Mouse (Mus musculus): ENCODE results near the gene Srebf1. TPM values are rescaled to one million over a fixed set of nuclear protein-coding genes. Genes with fewer than 3 reads are reported as not detected.

The Srebf1 gene
- polyA plus RNA-seq, 1 experiment from 2014 or later, result 44.2 TPM

- H3K9me3 ChIP-seq (replicated peaks), result no peaks in the 10 kb centered on the region
- WGBS, result 85% methylated on average over 7 of the region's 7 CpGs
- peaks cover 48% of the 10 kb centered on the region for H3K4me1 ChIP-seq
- H3K27me3 ChIP-seq (replicated peaks), result no peaks in the 10 kb centered on the region
- no peak overlapping the region for H3K4me3 ChIP-seq (replicated peaks)
- H3K36me3 ChIP-seq, result no peaks in the 10 kb centered on the region
- no peak overlapping the region for H3K9ac ChIP-seq (replicated peaks)
- no peak for ATAC-seq (ENCODE audit: low FRiP score)
- H3K4me2 ChIP-seq, result no peak overlapping the region
- no peak overlapping the region for H3K27ac ChIP-seq (replicated peaks)
Measured at GRCm38 (mm10) chr11:60217467-60217866, 4.9 kb downstream of the Srebf1 start.

DNA sequence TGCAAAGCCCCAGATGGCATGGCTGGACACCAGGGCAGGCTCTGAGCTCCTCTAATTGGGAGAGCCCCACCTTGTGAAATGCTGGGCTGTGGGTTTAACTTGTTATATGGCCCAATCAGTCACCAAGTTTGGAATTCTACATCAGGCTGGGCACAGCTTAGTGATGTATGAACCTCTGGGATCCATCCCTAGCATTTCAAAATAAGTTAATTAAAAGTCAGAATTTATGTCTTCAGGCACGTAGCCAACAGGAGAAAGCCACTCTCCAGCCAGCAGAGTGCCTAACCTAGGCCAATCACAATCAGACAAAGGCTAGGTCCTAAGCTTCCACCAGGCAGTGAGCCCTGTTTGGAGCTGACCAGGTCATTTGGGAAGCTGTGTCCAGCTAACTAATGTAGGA lies 5.7 kb downstream of the Srebf1 start:
- Histone ChIP-seq H3K27ac (replicated peaks) (no peak overlapping the region), H3K4me2 (no peak overlapping the region), H3K36me3 (no peaks in the 10 kb centered on the region), H3K4me1 (peaks cover 50% of the 10 kb centered on the region), H3K9ac (replicated peaks) (no peak overlapping the region), H3K4me3 (replicated peaks) (no peak overlapping the region), H3K9me3 (replicated peaks) (no peaks in the 10 kb centered on the region), H3K27me3 (replicated peaks) (no peaks in the 10 kb centered on the region)
- 52% methylated on average over 1 of the region's 1 CpGs for WGBS
- no peak for ATAC-seq (ENCODE audit: low FRiP score)

DNA sequence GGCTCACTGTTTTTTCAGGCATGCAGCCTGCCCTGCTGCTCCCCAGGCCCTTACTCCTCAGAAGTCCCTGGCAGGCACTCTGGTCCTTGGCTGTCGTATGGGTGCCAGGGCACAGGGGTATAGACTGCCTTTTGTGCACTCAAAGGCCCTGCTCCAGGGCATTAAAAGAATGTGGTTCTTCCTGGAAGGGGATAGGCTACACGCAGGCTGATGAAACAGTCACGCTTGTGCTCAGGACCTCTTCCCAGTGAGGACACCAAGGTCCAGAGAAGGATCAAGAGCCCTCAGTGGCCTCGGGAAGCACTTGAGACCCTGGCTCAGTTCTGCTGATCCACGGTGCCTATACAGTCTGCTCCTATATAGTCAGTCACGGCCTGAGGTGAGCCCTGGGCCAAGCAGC lies 9.1 kb downstream of the Srebf1 start:
- ATAC-seq (ENCODE audit: low FRiP score), result no peak
- Histone ChIP-seq H3K4me3 (replicated peaks) (no peak overlapping the region), H3K4me2 (no peak overlapping the region), H3K27ac (replicated peaks) (no peak overlapping the region; the same call in 1 of the 2 replicates), H3K27me3 (replicated peaks) (no peaks in the 10 kb centered on the region), H3K9ac (replicated peaks) (no peak overlapping the region; the same call in 1 of the 2 replicates), H3K4me1 (peaks cover 60% of the 10 kb centered on the region), H3K36me3 (no peaks in the 10 kb centered on the region), H3K9me3 (replicated peaks) (no peaks in the 10 kb centered on the region)
- 65% methylated on average over 6 of the region's 6 CpGs for WGBS

DNA sequence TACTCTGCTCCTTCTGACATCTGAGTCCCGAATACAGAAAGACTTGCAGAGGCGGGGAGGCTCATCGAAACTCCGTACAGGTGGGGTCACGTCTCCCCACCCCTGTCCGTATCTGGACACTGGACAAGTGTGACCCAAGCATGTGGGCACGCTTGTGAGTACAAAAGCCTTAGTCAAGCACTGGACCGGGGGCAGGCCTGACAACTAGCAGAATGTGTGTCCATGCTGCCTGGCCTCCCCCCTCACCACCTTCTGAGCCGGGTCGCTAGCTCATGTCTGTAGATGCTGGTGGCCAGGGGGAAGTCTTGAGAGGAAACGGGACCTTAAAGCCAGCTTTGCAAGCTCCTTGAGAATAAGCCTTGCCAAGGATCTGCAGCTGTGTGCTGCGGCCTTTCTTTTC lies 10.6 kb downstream of the Srebf1 start:
- H3K27ac ChIP-seq (replicated peaks), result 0 out of 2 replicates have a peak overlapping the region, but pooled peaks have one; percentile 1
- 68% methylated on average over 12 of the region's 12 CpGs for WGBS
- no peak for ATAC-seq (ENCODE audit: low FRiP score)

DNA sequence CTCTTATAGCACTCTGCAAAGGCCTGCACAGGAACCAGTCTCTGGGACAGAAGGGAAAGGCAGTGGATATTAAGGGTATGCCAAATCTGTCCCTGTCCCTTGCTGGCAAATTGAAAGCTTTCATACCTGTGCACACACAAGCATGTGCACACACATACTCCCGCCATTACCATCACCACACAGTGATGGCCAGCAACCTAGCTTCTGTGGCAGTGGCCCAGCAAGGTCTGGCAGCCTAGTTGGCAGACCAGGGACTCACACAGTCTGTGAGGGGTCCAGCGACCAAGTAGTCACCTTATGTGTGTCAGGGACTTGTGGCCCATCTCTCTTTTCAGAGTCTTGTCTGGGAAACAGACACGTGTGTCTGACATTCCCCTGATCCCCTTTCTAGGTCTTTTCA lies 11.2 kb downstream of the Srebf1 start:
- peak overlapping the region; percentile 82 for H3K27ac ChIP-seq (replicated peaks)
- no peaks in the 10 kb centered on the region for H3K27me3 ChIP-seq (replicated peaks)
- no peak overlapping the region for H3K4me3 ChIP-seq (replicated peaks)
- H3K4me2 ChIP-seq, result peak overlapping the region; percentile 67; the same call in 1 of the 2 replicates
- H3K9me3 ChIP-seq (replicated peaks), result no peaks in the 10 kb centered on the region
- ATAC-seq (ENCODE audit: low FRiP score), result no peak
- H3K36me3 ChIP-seq, result 0 out of 2 replicates have a peak, but pooled peaks cover 3% of the 10 kb centered on the region
- H3K9ac ChIP-seq (replicated peaks), result no peak overlapping the region
- peaks cover 67% of the 10 kb centered on the region for H3K4me1 ChIP-seq
- WGBS, result 52% methylated on average over 3 of the region's 3 CpGs

More for the DNA sequence above, 10.6 kb downstream of the Srebf1 start:
- Histone ChIP-seq H3K36me3 (no peaks in the 10 kb centered on the region), H3K9me3 (replicated peaks) (no peaks in the 10 kb centered on the region), H3K4me1 (peaks cover 66% of the 10 kb centered on the region), H3K4me3 (replicated peaks) (no peak overlapping the region), H3K9ac (replicated peaks) (no peak overlapping the region), H3K4me2 (no peak overlapping the region), H3K27me3 (replicated peaks) (no peaks in the 10 kb centered on the region)

- Histone ChIP-seq H3K9ac (replicated peaks) (peak overlapping the region; percentile 55), H3K4me3 (replicated peaks) (peak overlapping the region; percentile 48), H3K27me3 (replicated peaks) (no peaks in the 10 kb centered on the region), H3K4me2 (peak overlapping the region; percentile 67), H3K27ac (replicated peaks) (peak overlapping the region; percentile 82), H3K4me1 (peaks cover 70% of the 10 kb centered on the region), H3K36me3 (peaks cover 10% of the 10 kb centered on the region; the same call in 1 of the 2 replicates), H3K9me3 (replicated peaks) (no peaks in the 10 kb centered on the region)
- peak; percentile 80 for ATAC-seq (ENCODE audit: low FRiP score)
- WGBS, result under 1% methylated on average over 47 of the region's 47 CpGs
Measured at GRCm38 (mm10) chr11:60210305-60210724, 12.1 kb downstream of the Srebf1 start.

DNA sequence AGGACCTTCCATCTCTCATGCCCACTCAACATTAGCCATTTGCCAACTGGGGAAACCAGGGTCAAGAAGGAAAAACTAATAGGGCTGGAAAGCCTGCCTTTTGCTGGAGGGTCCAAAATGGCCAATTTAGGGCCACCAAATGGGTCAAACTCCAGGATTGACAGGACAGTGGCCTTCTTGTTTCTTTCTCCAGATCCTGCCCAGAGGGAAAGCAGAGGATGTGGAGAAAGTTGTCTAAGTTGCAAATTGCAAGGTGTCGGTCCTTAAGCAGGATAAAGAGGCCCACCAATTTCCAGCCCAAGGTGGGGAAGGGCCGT lies 12.5 kb downstream of the Srebf1 start:
- WGBS, result 2% methylated on average over 2 of the region's 2 CpGs
- peak overlapping the region; percentile 82 for H3K27ac ChIP-seq (replicated peaks)
- peak overlapping the region; percentile 67 for H3K4me2 ChIP-seq
- H3K4me1 ChIP-seq, result peaks cover 70% of the 10 kb centered on the region
- no peak for ATAC-seq (ENCODE audit: low FRiP score)
- no peaks in the 10 kb centered on the region for H3K9me3 ChIP-seq (replicated peaks)
- peaks cover 14% of the 10 kb centered on the region; the same call in 1 of the 2 replicates for H3K36me3 ChIP-seq
- peak overlapping the region; percentile 48 for H3K4me3 ChIP-seq (replicated peaks)
- H3K27me3 ChIP-seq (replicated peaks), result no peaks in the 10 kb centered on the region
- H3K9ac ChIP-seq (replicated peaks), result peak overlapping the region; percentile 55

DNA sequence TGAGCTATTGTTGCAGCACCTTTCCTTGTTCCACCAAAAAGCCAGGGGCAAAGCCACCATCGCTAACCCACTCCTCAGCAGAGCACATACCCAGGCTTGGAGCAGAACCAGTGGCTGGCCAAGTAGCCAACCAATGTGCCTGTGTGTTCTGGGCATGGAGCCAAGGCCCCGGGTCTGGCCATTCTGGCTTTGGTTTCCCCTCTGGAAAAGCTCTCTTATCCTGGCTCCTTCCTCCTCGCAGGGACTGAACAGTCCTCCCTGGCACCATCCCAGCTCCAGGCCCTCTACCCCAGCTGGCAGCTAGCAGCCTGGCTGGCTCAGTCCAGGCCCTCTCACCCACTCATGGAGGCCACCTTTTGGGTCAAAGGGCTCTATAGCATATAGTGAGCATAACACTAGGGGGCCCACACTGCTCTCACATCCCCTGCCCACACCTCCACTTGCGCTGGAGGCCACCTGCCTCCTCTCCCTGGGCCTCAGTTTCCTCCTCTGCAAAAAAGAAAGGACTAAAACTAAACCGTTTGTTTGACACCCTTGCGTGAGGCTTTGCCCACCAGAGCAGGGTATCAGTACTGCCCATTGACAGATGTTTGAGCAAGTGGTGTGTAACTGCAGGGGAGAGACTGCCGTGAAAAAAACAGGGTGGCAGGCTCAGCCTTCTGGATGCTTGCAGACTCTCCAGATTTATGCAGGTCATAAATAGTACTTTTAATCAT lies 13.0 kb downstream of the Srebf1 start:
- no peaks in the 10 kb centered on the region for H3K27me3 ChIP-seq (replicated peaks)
- peak; percentile 58 for ATAC-seq (ENCODE audit: low FRiP score)
- peaks cover 17% of the 10 kb centered on the region; the same call in 1 of the 2 replicates for H3K36me3 ChIP-seq
- H3K9me3 ChIP-seq (replicated peaks), result no peaks in the 10 kb centered on the region
- H3K4me2 ChIP-seq, result peak overlapping the region; percentile 67
- peak overlapping the region; percentile 82 for H3K27ac ChIP-seq (replicated peaks)
- 29% methylated on average over 7 of the region's 7 CpGs for WGBS
- peak overlapping the region; percentile 48 for H3K4me3 ChIP-seq (replicated peaks)
- peak overlapping the region; percentile 55 for H3K9ac ChIP-seq (replicated peaks)
- peaks cover 70% of the 10 kb centered on the region for H3K4me1 ChIP-seq

GRCm38 (mm10) chr11:60208712-60209111 lies 13.7 kb downstream of the Srebf1 start:
- no peak for ATAC-seq (ENCODE audit: low FRiP score)
- Histone ChIP-seq H3K4me3 (replicated peaks) (peak overlapping the region; percentile 48), H3K27ac (replicated peaks) (peak overlapping the region; percentile 82), H3K36me3 (peaks cover 23% of the 10 kb centered on the region), H3K4me1 (peaks cover 73% of the 10 kb centered on the region), H3K4me2 (peak overlapping the region; percentile 67), H3K9ac (replicated peaks) (peak overlapping the region; percentile 55; the same call in 1 of the 2 replicates), H3K27me3 (replicated peaks) (no peaks in the 10 kb centered on the region), H3K9me3 (replicated peaks) (no peaks in the 10 kb centered on the region)
- WGBS, result 46% methylated on average over 4 of the region's 4 CpGs

DNA sequence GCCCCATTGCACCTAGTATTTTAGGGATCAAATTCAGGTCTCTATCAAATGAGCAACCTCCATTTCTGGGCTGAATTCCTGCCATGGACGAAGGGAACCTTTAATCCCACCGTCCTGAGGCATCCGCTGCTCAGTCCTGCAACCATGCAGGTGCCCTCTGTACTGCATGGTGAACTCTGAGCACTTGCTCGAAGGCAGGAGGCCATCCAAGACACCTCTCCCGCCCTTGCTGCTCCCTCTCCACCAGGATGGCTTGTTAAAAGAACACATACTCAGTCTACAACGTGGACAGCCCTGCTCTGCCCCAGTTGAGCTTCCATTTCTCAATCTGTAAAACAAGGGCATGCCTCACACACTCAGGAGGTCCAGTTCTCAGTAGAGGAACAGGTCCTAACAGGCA lies 14.2 kb downstream of the Srebf1 start:
- Histone ChIP-seq H3K27ac (replicated peaks) (peak overlapping the region; percentile 82), H3K36me3 (peaks cover 27% of the 10 kb centered on the region), H3K9me3 (replicated peaks) (no peaks in the 10 kb centered on the region), H3K27me3 (replicated peaks) (no peaks in the 10 kb centered on the region), H3K4me2 (peak overlapping the region; percentile 67), H3K9ac (replicated peaks) (0 out of 2 replicates have a peak overlapping the region, but pooled peaks have one; percentile 55), H3K4me3 (replicated peaks) (peak overlapping the region; percentile 48), H3K4me1 (peaks cover 78% of the 10 kb centered on the region)
- WGBS, result 64% methylated on average over 6 of the region's 6 CpGs
- no peak for ATAC-seq (ENCODE audit: low FRiP score)

DNA sequence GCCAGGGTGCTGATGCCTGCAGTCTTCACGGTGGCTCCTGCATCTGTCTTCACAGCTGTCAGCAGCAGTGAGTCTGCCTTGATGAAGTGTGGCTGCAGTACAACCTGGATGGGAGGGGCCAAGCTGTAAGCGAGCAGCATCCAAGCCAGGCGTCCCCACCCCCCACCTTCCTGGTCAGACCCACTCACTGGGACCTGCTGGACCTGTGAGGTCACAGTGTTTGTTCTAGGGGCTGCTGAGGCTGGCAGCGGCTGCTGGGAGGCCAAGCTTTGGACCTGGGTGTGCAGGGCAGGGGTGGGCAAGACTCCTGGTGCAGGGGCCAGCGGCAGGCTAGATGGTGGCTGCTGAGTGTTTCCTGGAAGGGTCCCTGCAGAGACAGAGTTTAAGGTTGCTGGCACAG lies 16.2 kb downstream of the Srebf1 start:
- Histone ChIP-seq H3K4me3 (replicated peaks) (no peak overlapping the region), H3K9me3 (replicated peaks) (no peaks in the 10 kb centered on the region), H3K9ac (replicated peaks) (no peak overlapping the region), H3K27me3 (replicated peaks) (no peaks in the 10 kb centered on the region), H3K4me2 (no peak overlapping the region), H3K36me3 (peaks cover 44% of the 10 kb centered on the region), H3K27ac (replicated peaks) (no peak overlapping the region), H3K4me1 (peaks cover 77% of the 10 kb centered on the region)
- ATAC-seq (ENCODE audit: low FRiP score), result no peak
- 73% methylated on average over 5 of the region's 5 CpGs for WGBS

DNA sequence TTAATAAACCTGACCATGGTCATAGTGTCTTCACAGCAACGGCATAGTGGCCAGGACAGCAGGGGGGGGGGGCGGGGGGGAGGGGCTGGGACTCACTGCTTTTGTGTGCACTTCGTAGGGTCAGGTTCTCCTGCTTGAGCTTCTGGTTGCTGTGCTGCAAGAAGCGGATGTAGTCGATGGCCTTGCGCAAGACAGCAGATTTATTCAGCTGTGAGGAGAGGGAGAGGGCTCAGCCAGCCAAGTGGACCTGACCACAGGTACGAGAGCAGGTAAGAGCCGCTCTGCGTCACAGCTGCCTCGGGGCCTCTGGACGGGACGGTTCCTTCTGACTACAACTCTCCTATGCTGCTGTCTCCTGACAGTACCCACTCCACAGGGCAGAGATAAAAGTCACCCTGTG lies 17.4 kb downstream of the Srebf1 start:
- H3K36me3 ChIP-seq, result peaks cover 51% of the 10 kb centered on the region

More for the DNA sequence above, 17.4 kb downstream of the Srebf1 start:
- 85% methylated on average over 12 of the region's 12 CpGs for WGBS
- Histone ChIP-seq H3K4me3 (replicated peaks) (no peak overlapping the region), H3K27me3 (replicated peaks) (no peaks in the 10 kb centered on the region), H3K4me1 (peaks cover 76% of the 10 kb centered on the region), H3K9me3 (replicated peaks) (no peaks in the 10 kb centered on the region), H3K4me2 (no peak overlapping the region), H3K9ac (replicated peaks) (no peak overlapping the region), H3K27ac (replicated peaks) (no peak overlapping the region)
- no peak for ATAC-seq (ENCODE audit: low FRiP score)

Data from neural tube, embryonic 15.5 days (tissue).